Mouse (Mus musculus): ENCODE measurements around the gene Gm49416.

Gm49416 gene

DNA sequence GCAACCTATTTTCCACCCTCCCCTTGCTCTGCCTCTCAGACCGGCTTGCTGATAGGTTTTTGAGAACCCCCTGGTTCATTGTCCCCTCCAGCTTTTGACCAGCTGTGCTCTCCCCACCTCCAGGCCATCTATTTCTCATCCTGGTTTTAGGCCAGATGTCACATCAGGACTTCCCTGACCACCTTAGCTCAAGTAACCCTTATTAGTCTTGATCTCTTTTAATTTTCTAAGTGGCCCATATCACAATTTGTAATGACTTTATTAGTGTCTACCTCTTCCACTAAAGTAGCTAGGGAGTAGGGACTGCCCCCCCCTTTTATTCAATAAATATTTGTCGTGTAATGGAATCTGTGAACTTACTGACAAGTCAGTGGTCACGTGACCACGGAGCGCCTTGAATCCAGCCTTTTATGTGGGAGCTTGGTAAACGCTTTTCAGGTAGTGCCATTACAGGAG is 32.1 kb downstream of the Gm49416 start:
- DNase-seq (ENCODE audit: low spot score), result no peak

GRCm38 (mm10) chr19:8921741-8922140 is 33.0 kb downstream of the Gm49416 start:
- no peak for DNase-seq (ENCODE audit: low spot score)

DNA sequence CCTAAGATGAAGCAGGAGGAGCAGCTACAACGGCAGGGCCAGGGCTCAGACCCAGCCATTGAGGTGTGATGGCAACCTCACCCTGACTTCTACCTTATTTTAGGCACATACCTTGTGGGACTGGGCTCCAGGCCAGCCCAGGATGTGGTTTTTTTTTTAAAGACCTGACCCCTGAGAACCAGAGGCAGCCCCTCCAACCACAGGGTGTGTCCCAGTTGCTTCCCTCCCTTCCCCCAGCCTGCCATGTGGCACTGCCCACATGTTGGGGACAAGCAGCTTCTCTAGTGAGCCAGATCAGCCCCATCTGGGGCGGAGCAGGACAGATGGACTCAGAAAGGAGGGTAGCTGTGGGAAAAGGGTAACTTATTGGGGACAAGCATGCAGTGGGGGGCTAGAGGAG is 38.0 kb downstream of the Gm49416 start:
- DNase-seq (ENCODE audit: low spot score), result no peak

GRCm38 (mm10) chr19:8927891-8928525 is 39.3 kb downstream of the Gm49416 start:
- DNase-seq (ENCODE audit: low spot score), result no peak

- DNase-seq (ENCODE audit: low spot score), result no peak
Measured at GRCm38 (mm10) chr19:8928689-8929223, 40.0 kb downstream of the Gm49416 start.

DNA sequence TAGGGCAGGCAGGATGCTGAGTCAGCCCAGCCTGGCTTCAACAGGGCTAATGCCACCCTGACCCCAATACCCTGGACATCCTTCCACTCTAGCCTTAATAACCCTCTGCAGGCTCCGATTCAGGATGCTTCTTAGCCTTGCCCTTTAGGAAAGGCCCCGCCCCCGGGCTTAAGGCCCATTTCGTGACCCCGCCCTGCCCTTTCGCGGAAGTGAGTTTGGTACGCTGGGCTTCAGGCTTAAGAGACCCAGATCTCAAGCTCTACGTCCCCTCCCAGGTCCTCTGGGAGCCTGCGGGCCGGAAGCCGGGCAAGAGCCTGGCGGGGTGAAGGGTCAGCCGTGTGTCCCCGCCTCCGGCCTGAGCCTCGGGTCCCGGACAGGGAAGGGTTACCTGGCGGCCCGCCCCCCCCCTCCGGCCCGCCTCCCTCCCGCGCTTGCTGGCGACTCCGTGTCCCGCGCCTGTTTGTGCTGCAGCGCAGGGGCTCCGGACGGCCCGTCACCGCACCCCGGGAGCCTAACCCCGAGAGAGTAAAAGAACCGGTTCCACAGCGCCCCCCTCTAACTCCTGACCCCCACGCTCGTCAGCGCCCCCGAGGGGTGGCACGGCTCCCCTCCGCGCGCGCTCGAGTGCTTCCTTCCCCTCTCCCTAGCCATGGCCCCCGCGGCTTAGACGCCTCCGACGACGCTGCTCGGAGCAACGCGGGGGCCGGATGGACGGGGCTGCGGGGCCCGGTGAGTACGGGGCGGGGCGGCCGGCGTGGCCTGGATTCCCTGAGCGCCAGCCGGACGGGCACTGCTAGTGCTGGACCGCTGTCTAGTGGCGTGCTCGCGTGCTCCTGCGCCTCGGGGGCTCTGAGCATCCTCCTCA is 40.7 kb downstream of the Gm49416 start, which contains the start of the genes Rom1 and Eml3:
TSS of gene Rom1 (minus strand) at position 133 of the 865 bp plus-strand sequence.
TSS of gene Eml3 (plus strand) at position 329 of the 865 bp plus-strand sequence.
- DNase-seq (ENCODE audit: low spot score), result no peak

DNA sequence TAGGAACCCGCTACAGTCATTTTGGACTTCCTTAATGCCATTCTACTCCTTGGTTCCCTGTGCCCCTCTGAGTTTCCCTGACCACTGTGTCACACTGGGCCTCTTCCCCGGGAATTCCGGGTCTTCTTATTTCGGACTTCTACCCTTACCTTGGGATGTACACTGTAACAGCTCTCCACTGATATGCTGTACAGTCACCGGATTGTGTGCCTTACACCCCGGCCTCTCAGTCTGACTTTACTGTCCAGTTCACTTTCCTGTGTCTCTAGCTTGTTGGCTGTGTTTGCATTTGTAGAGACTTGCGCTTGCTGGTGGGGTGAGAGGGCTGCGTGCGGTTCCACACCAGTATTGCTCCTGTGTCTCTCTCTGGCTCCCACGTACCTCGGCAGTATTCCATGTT is 41.4 kb downstream of the Gm49416 start:
- no peak for DNase-seq (ENCODE audit: low spot score)

- DNase-seq (ENCODE audit: low spot score), result no peak
Measured at GRCm38 (mm10) chr19:8930771-8931170, 42.0 kb downstream of the Gm49416 start.

DNA sequence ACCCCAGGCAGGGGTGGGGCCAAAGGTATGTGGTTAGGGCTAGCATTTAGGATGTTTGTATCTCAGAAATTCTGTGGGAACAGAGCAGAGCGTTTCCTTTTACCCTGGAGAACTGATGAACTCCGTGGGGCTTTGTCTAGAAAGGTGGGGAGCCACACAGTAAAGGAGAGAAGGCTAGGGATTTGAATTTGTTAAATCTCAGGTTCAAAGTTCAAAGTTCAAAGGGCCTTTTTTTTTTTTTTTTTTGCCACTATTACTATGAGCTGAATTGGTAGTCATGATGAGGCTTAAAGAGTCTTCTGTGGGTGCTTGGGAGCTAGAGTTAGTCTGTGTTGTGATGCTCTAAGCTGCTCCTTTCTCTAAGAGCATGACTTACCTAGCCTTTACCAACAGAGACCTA is 48.0 kb downstream of the Gm49416 start:
- DNase-seq (ENCODE audit: low spot score), result no peak

- DNase-seq (ENCODE audit: low spot score), result no peak
Measured at GRCm38 (mm10) chr19:8940526-8941133, 51.9 kb downstream of the Gm49416 start.

- no peak for DNase-seq (ENCODE audit: low spot score)
Measured at GRCm38 (mm10) chr19:8941136-8941514, 52.4 kb downstream of the Gm49416 start.

DNA sequence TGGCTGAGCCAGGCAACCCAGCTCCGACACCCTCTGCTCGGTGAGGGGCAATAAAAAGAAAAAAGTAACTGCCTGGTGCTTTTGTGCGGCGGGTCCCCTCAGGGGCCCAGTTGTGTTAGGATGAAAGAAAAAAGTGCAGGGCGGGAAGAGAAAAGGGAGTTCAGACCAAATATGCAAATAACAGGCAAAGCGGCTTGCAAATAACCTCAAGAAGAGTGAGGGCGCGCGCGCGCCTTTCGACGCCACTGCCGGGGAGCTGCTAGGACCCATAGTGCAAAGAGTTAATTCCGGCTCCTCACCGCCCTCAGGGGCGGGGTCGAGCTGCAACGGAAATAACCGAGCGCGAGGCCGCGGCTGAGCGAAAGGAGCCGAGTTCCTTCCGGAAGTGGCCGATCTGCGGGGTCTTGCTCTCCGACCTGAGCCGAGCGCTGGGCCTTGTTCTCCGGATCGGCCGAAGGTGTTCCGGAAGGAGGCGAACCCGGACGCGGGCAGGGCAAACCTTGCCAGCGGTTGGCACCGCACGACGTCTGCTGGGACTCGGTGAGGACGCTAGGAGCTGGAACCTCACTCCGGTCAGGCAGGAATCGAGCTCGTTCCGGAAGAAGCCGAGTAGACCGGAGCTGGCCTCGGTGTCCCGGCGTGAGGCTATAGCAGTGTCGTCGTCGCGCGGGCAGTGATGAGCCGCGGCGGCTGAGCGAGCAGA is 52.9 kb downstream of the Gm49416 start, which contains the start of gene Mta2:
TSS of gene Mta2 (plus strand) at position 361 of the 703 bp plus-strand sequence.
- DNase-seq (ENCODE audit: low spot score), result peak; percentile 88

- no peak for DNase-seq (ENCODE audit: low spot score)
Measured at GRCm38 (mm10) chr19:8942276-8942964, 53.7 kb downstream of the Gm49416 start.

GRCm38 (mm10) chr19:8943047-8943446 is 54.3 kb downstream of the Gm49416 start:
- DNase-seq (ENCODE audit: low spot score), result no peak

DNA sequence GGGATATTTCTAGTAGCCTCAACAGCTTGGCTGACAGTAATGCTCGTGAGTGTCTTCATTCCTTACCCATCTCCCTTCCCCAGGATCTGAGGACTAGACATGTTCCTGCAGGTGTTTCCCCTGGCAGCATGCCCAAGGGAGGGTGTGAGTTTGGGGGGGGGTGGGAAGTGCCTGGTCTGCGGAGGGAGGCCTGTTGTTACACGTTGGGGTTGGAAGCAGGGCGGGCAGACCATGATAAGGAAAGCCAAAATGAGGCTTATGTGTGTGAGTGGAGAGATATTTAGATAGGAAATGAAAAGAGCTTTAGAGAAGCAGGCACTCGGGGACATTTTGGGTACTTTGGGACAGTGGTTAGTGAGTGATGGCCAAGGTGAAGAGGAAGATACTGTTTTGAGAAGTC is 55.3 kb downstream of the Gm49416 start:
- no peak for DNase-seq (ENCODE audit: low spot score)

DNA sequence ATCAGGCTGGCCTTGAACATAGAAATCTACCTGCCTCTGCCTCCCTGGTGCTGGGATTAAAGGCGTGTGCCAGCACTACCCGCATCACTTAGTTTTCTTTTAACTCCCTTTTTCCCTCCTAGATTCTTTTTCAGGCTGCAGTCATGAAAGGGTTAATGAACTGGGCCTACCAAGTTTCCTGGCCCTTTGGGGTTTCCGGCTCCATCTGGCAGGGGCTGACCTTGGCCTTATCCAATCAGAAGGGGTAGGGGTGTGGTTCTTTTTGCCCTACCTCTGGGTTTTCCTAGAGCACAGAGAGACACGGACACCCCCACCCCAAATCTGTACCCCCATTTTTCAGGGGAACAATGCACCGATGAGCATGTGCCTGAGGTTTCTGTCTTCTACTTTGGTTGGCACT is 56.0 kb downstream of the Gm49416 start:
- no peak for DNase-seq (ENCODE audit: low spot score)

All from left cerebral cortex, adult 11 months (tissue).